Mouse (Mus musculus) ES-Bruce4 (cell line): ENCODE measurements at regions not wholly inside any gene's neighbourhood (a gene's known extent, or its start where the extent isn't known, plus 50 kb on each side); places are given as distances from the start of the nearest gene placed in this dataset.

Experiments used
- CTCF ChIP-seq: IDR thresholded peaks from one replicate; pipeline ENCODE4 v1.8.1; 2011; ENCODE audit warnings: low read depth, low read length
- EP300 ChIP-seq: IDR thresholded peaks from 2 replicates; pipeline ENCODE4 v1.6.1; 2011; ENCODE audit warnings: low read depth, low read length; ENCODE audit not compliant: insufficient read depth
- POLR2A ChIP-seq: IDR thresholded peaks from one replicate; pipeline ENCODE4 v1.8.1; 2011; ENCODE audit warnings: low read length; ENCODE audit not compliant: insufficient read depth

- TF ChIP-seq POLR2A (no peak), CTCF (no peak), EP300 (no peak)
Measured at GRCm38 (mm10) chr13:94680492-94681168, 108.1 kb upstream of the Tbca start.
